Mouse (Mus musculus): ENCODE data around the gene Slc8a1.

DNA sequence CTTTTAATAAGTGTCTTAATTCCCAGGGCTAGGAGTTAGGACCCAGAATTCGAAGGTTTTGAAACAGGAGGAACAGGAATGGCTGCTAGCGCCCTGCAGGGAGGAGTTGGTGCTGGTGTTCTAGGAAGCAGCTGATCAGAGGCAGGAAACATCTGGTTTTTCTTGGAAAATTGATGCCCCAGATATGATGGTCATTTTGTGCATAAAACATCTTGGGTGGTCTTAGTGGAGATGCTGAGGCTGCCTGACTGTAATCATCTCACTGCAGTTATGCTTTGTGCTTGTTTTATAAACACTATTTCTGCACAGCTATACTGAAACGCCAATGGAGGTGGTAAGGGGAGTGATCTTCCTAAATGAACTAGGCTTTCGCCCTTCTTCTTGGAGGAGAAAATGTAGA lies 345.1 kb downstream of the Slc8a1 start:
- TF ChIP-seq CTCF (IDR thresholded peaks at IDR 0.05; ENCODE audit: control insufficient read depth, insufficient read depth, insufficient read length): no peak
- no peak for TF ChIP-seq CEBPB (IDR thresholded peaks at IDR 0.05; ENCODE audit: low read depth)
- no peak for TF ChIP-seq USF1 (IDR thresholded peaks at IDR 0.05; ENCODE audit: low read depth)
- no peak for TF ChIP-seq FOSL1 (IDR thresholded peaks at IDR 0.05; ENCODE audit: insufficient read depth, low read length, poor library complexity, severe bottlenecking)

All from C2C12 (cell line).